Mouse (Mus musculus): Measurements from ENCODE around the gene Tnfrsf8. TPM values are rescaled to one million over a fixed set of nuclear protein-coding genes. Genes with fewer than 3 reads are reported as not detected.
"Not testable (repeated sequence)": the region's sequence is repeated elsewhere in the genome, so short reads cannot be mapped to it uniquely, and the experiment has no call there.

The Tnfrsf8 gene
- polyA plus RNA-seq (2015; fragmentation: Nextera tagmentation; extraction: Ambion mirVana): 0.73 and 1.0 TPM in 2 replicates

GRCm38 (mm10) chr4:145314836-145315467, at the start of gene Tnfrsf8:
TSS of gene Tnfrsf8 (minus strand) at chr4:145315164.
- no peak within 1 kb of the TSS for H3K27ac ChIP-seq (ENCODE audit: low read length)
- ATAC-seq: no peak
- H3K4me3 ChIP-seq (ENCODE audit: low read depth, low read length): no peak within 1 kb of the TSS
- no peak within 1 kb of the TSS for H3K9ac ChIP-seq (ENCODE audit: low read depth, low read length)
- no peaks in the 10 kb centered on the region for H3K27me3 ChIP-seq (ENCODE audit: control insufficient read depth, insufficient read depth, low read depth, low read length)
- no peaks in the 10 kb centered on the region for H3K36me3 ChIP-seq (ENCODE audit: control insufficient read depth, insufficient read depth, low read length)
- WGBS: 4% methylated on average over 24 of the region's 24 CpGs
- H3K9me3 ChIP-seq (replicated peaks; ENCODE audit: control insufficient read depth, low read length, poor library complexity, severe bottlenecking): no peaks in the 10 kb centered on the region
- peak within 1 kb of the TSS; percentile 30 for H3K4me2 ChIP-seq (ENCODE audit: low read length)
- no peaks in the 10 kb centered on the region for H3K4me1 ChIP-seq (ENCODE audit: control insufficient read depth, insufficient read depth, low read length)

DNA sequence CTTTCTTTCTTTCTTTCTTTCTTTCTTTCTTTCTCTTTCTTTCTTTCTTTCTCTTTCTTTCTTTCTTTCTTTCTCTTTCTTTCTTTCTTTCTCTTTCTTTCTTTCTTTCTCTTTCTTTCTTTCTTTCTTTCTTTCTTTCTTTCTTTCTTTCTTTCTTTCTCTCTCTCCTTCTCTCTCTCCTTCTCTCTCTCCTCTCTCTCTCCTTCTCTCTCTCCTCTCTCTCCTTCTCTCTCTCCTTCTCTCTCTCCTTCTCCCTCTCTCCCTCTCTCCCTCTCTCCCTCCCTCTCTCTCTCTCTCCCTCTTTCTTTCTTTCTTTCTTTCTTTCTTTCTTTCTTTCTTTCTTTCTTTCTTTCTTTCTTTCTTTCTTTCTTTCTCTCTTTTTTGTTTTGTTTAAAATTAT, 46.7 kb upstream of the Tnfrsf8 start:
- H3K27ac ChIP-seq (ENCODE audit: low read length); H3K36me3 ChIP-seq (ENCODE audit: control insufficient read depth, insufficient read depth, low read length); ATAC-seq; H3K9me3 ChIP-seq (replicated peaks; ENCODE audit: control insufficient read depth, low read length, poor library complexity, severe bottlenecking); H3K4me3 ChIP-seq (ENCODE audit: low read depth, low read length); H3K4me2 ChIP-seq (ENCODE audit: low read length); H3K9ac ChIP-seq (ENCODE audit: low read depth, low read length); H3K4me1 ChIP-seq (ENCODE audit: control insufficient read depth, insufficient read depth, low read length); H3K27me3 ChIP-seq (ENCODE audit: control insufficient read depth, insufficient read depth, low read depth, low read length): not testable (repeated sequence)

GRCm38 (mm10) chr4:145361065-145361464, 46.1 kb upstream of the Tnfrsf8 start:
- H3K9ac ChIP-seq (ENCODE audit: low read depth, low read length): no peak overlapping the region
- H3K4me1 ChIP-seq (ENCODE audit: control insufficient read depth, insufficient read depth, low read length): no peaks in the 10 kb centered on the region
- 37% methylated on average over 12 of the region's 12 CpGs for WGBS
- H3K9me3 ChIP-seq (replicated peaks; ENCODE audit: control insufficient read depth, low read length, poor library complexity, severe bottlenecking): 0 out of 2 replicates have a peak, but pooled peaks cover 2% of the 10 kb centered on the region
- H3K4me3 ChIP-seq (ENCODE audit: low read depth, low read length): no peak overlapping the region
- H3K27me3 ChIP-seq (ENCODE audit: control insufficient read depth, insufficient read depth, low read depth, low read length): no peaks in the 10 kb centered on the region
- H3K27ac ChIP-seq (ENCODE audit: low read length): no peak overlapping the region
- no peaks in the 10 kb centered on the region for H3K36me3 ChIP-seq (ENCODE audit: control insufficient read depth, insufficient read depth, low read length)
- no peak for ATAC-seq
- H3K4me2 ChIP-seq (ENCODE audit: low read length): no peak overlapping the region

- 82% methylated on average over 1 of the region's 1 CpGs for WGBS
- Histone ChIP-seq H3K36me3 (ENCODE audit: control insufficient read depth, insufficient read depth, low read length) (no peaks in the 10 kb centered on the region), H3K9ac (ENCODE audit: low read depth, low read length) (no peak overlapping the region), H3K4me3 (ENCODE audit: low read depth, low read length) (no peak overlapping the region), H3K27ac (ENCODE audit: low read length) (no peak overlapping the region), H3K4me1 (ENCODE audit: control insufficient read depth, insufficient read depth, low read length) (no peaks in the 10 kb centered on the region), H3K9me3 (replicated peaks; ENCODE audit: control insufficient read depth, low read length, poor library complexity, severe bottlenecking) (0 out of 2 replicates have a peak, but pooled peaks cover 2% of the 10 kb centered on the region), H3K4me2 (ENCODE audit: low read length) (no peak overlapping the region), H3K27me3 (ENCODE audit: control insufficient read depth, insufficient read depth, low read depth, low read length) (no peaks in the 10 kb centered on the region)
- ATAC-seq: no peak
These were observed 45.6 kb upstream of the Tnfrsf8 start for GRCm38 (mm10) chr4:145360567-145360966.

- no peak for ATAC-seq
- no peak overlapping the region for H3K4me3 ChIP-seq (ENCODE audit: low read depth, low read length)
- H3K4me2 ChIP-seq (ENCODE audit: low read length): no peak overlapping the region
- H3K27ac ChIP-seq (ENCODE audit: low read length): no peak overlapping the region
- no peaks in the 10 kb centered on the region for H3K27me3 ChIP-seq (ENCODE audit: control insufficient read depth, insufficient read depth, low read depth, low read length)
- H3K4me1 ChIP-seq (ENCODE audit: control insufficient read depth, insufficient read depth, low read length): no peaks in the 10 kb centered on the region
- H3K9ac ChIP-seq (ENCODE audit: low read depth, low read length): no peak overlapping the region
- H3K36me3 ChIP-seq (ENCODE audit: control insufficient read depth, insufficient read depth, low read length): no peaks in the 10 kb centered on the region
- H3K9me3 ChIP-seq (replicated peaks; ENCODE audit: control insufficient read depth, low read length, poor library complexity, severe bottlenecking): 0 out of 2 replicates have a peak, but pooled peaks cover 2% of the 10 kb centered on the region
These were observed 41.3 kb upstream of the Tnfrsf8 start for GRCm38 (mm10) chr4:145356234-145356633.

GRCm38 (mm10) chr4:145353855-145354254, 38.9 kb upstream of the Tnfrsf8 start:
- no peak overlapping the region for H3K4me3 ChIP-seq (ENCODE audit: low read depth, low read length)
- H3K4me2 ChIP-seq (ENCODE audit: low read length): no peak overlapping the region
- H3K9me3 ChIP-seq (replicated peaks; ENCODE audit: control insufficient read depth, low read length, poor library complexity, severe bottlenecking): 0 out of 2 replicates have a peak, but pooled peaks cover 2% of the 10 kb centered on the region
- H3K4me1 ChIP-seq (ENCODE audit: control insufficient read depth, insufficient read depth, low read length): no peaks in the 10 kb centered on the region
- WGBS: 48% methylated on average over 2 of the region's 2 CpGs
- no peak overlapping the region for H3K27ac ChIP-seq (ENCODE audit: low read length)
- ATAC-seq: no peak
- H3K9ac ChIP-seq (ENCODE audit: low read depth, low read length): no peak overlapping the region
- H3K36me3 ChIP-seq (ENCODE audit: control insufficient read depth, insufficient read depth, low read length): no peaks in the 10 kb centered on the region
- no peaks in the 10 kb centered on the region for H3K27me3 ChIP-seq (ENCODE audit: control insufficient read depth, insufficient read depth, low read depth, low read length)

- Histone ChIP-seq H3K4me1 (ENCODE audit: control insufficient read depth, insufficient read depth, low read length) (no peaks in the 10 kb centered on the region), H3K27me3 (ENCODE audit: control insufficient read depth, insufficient read depth, low read depth, low read length) (no peaks in the 10 kb centered on the region), H3K9ac (ENCODE audit: low read depth, low read length) (no peak overlapping the region), H3K36me3 (ENCODE audit: control insufficient read depth, insufficient read depth, low read length) (no peaks in the 10 kb centered on the region), H3K27ac (ENCODE audit: low read length) (no peak overlapping the region), H3K9me3 (replicated peaks; ENCODE audit: control insufficient read depth, low read length, poor library complexity, severe bottlenecking) (no peaks in the 10 kb centered on the region), H3K4me2 (ENCODE audit: low read length) (no peak overlapping the region), H3K4me3 (ENCODE audit: low read depth, low read length) (no peak overlapping the region)
- ATAC-seq: no peak
- WGBS: 93% methylated on average over 1 of the region's 1 CpGs
These were observed 30.0 kb upstream of the Tnfrsf8 start for GRCm38 (mm10) chr4:145344948-145345347.

DNA sequence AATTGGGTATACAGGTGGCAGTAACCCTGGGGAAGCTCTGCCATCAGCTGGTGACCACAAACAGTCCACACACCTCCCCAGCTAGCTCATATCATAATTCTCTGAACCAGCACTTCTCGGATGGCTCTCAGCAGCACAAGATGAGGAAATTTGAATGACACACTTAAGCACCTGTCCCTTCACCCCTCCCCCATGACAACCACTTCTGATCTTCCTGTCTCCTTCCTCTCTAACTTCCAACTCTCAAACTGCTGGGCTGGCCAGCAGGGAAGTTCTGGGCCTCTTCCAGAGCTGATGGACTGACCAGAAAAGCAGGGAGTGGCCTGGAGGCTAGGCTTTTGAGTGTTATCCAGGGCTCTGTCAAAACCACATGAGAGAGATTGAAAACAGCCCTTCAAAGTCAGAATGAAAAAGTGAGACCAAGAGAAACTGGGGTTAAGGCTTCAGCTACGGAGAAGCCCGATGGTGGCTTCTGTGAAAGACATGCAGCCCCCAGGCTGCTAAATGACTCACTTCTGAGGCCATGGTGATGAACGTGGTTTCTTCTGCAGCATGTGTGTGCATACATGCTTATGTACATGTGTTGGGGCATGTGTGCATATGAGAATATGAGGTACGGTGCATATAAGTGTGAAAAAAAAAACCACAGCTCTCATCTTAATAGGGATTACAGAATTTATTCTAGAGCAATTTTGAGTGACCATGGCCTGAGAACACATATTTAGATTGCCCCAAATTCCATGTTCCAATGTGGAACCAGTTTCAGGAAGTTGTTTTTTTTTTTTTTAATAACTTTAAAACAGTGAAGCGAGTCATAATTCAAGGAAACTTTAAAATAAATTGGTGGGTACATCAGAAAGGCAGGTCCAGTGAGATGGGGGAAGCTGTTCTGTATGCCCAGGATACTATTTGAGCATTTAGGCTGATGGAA, 27.2 kb upstream of the Tnfrsf8 start:
- no peak overlapping the region for H3K27ac ChIP-seq (ENCODE audit: low read length)
- no peak overlapping the region for H3K9ac ChIP-seq (ENCODE audit: low read depth, low read length)
- WGBS: 87% methylated on average over 6 of the region's 6 CpGs
- no peaks in the 10 kb centered on the region for H3K9me3 ChIP-seq (replicated peaks; ENCODE audit: control insufficient read depth, low read length, poor library complexity, severe bottlenecking)
- no peaks in the 10 kb centered on the region for H3K36me3 ChIP-seq (ENCODE audit: control insufficient read depth, insufficient read depth, low read length)
- ATAC-seq: no peak
- H3K27me3 ChIP-seq (ENCODE audit: control insufficient read depth, insufficient read depth, low read depth, low read length): no peaks in the 10 kb centered on the region
- H3K4me2 ChIP-seq (ENCODE audit: low read length): no peak overlapping the region
- H3K4me3 ChIP-seq (ENCODE audit: low read depth, low read length): no peak overlapping the region
- no peaks in the 10 kb centered on the region for H3K4me1 ChIP-seq (ENCODE audit: control insufficient read depth, insufficient read depth, low read length)
